In genomic region chr2:151968451-151968850, GRCm38 (mm10) we compare ENCODE assay signal across 11 mouse cellular contexts. TPM values are rescaled to one million over a fixed set of nuclear protein-coding genes. Genes with fewer than 3 reads are reported as not detected.
DNase-seq lines count a peak whose midpoint lies in the region; ATAC-seq and TF ChIP-seq lines count a peak whose summit lies in the region.
"Had no signal": no experiment of that assay in that cellular context is flagged by ENCODE, and none has a peak within 500 bp of the region (broad histone marks: within the 10 kb centered on the region; RNA-seq: fewer than 3 reads in every experiment).

No protein-coding gene starts in this region.

- H3K27me3 ChIP-seq in kidney, adult 2 months (replicated peaks; ENCODE audit: control insufficient read depth, insufficient read depth, low read length) = no peaks in the 10 kb centered on the region
- peaks cover 4% of the 10 kb centered on the region; the same call in 1 of the 2 replicates for H3K27me3 ChIP-seq in kidney, embryonic 14.5 days (ENCODE audit: control insufficient read depth, insufficient read depth, low read length)
- no peaks in the 10 kb centered on the region for H3K27me3 ChIP-seq in forebrain, embryonic 13.5 days
- H3K27me3 ChIP-seq in hindbrain, embryonic 15.5 days = no peaks in the 10 kb centered on the region
- H3K27me3 ChIP-seq in neural tube, embryonic 12.5 days (replicated peaks) = no peaks in the 10 kb centered on the region; the same call in 1 of the 2 replicates

- no peaks in the 10 kb centered on the region for H3K36me3 ChIP-seq in kidney, adult 2 months (ENCODE audit: control insufficient read depth, insufficient read depth, low read length)
- peaks cover 17% of the 10 kb centered on the region; the same call in 1 of the 2 replicates for H3K36me3 ChIP-seq in kidney, embryonic 14.5 days (ENCODE audit: control insufficient read depth, insufficient read depth, low read length)
- peaks cover 27% of the 10 kb centered on the region for H3K36me3 ChIP-seq in forebrain, embryonic 13.5 days (ENCODE audit: poor library complexity, severe bottlenecking)
- no peaks in the 10 kb centered on the region for H3K36me3 ChIP-seq in hindbrain, embryonic 15.5 days
- peaks cover 14% of the 10 kb centered on the region; the same call in 1 of the 2 replicates for H3K36me3 ChIP-seq in neural tube, embryonic 12.5 days

- DNase-seq in kidney, adult 2 months = peak; percentile 72
- DNase-seq in retina, postnatal 1 day = no peak
- DNase-seq in left cerebral cortex, adult 18-20 months (ENCODE audit: low spot score in 2 of 2) = no peak
- DNase-seq: cerebellum, adult 9-11 months had no signal

- peak overlapping the region; percentile 37; the same call in 1 of the 2 replicates for H3K27ac ChIP-seq in kidney, adult 2 months (ENCODE audit: insufficient read depth, low read depth, low read length)
- H3K27ac ChIP-seq in kidney, embryonic 14.5 days (ENCODE audit: low read depth, low read length) = no peak overlapping the region
- peak overlapping the region; percentile 88; the same call in 1 of the 2 replicates for H3K27ac ChIP-seq in forebrain, embryonic 13.5 days
- no peak overlapping the region for H3K27ac ChIP-seq in hindbrain, embryonic 15.5 days (replicated peaks)
- peak overlapping the region; percentile 75; the same call in 1 of the 2 replicates for H3K27ac ChIP-seq in neural tube, embryonic 12.5 days
- H3K27ac ChIP-seq: embryonic facial prominence, embryonic 12.5 days; heart, embryonic 13.5 days; liver, embryonic 15.5 days had no signal

- TF ChIP-seq POLR2A in kidney, adult 2 months (IDR thresholded peaks at IDR 0.05; ENCODE audit: low read depth, low read length) = no peak

- TF ChIP-seq CTCF in kidney, adult 2 months (conservative IDR thresholded peaks at IDR 0.05; ENCODE audit: insufficient read depth, insufficient read length, low read depth, low read length) = no peak

- H3K4me1 ChIP-seq in kidney, adult 2 months (ENCODE audit: control insufficient read depth, insufficient read depth, low read length) = 0 out of 2 replicates have a peak, but pooled peaks cover 6% of the 10 kb centered on the region
- peaks cover 41% of the 10 kb centered on the region for H3K4me1 ChIP-seq in kidney, embryonic 14.5 days (ENCODE audit: control insufficient read depth, insufficient read depth, low read length)
- H3K4me1 ChIP-seq in forebrain, embryonic 13.5 days = peaks cover 88% of the 10 kb centered on the region
- peaks cover 78% of the 10 kb centered on the region for H3K4me1 ChIP-seq in hindbrain, embryonic 15.5 days (replicated peaks)
- H3K4me1 ChIP-seq in neural tube, embryonic 12.5 days = peaks cover 75% of the 10 kb centered on the region

- no peaks in the 10 kb centered on the region for H3K9me3 ChIP-seq in kidney, embryonic 14.5 days (ENCODE audit: control insufficient read depth, low read length)
- H3K9me3 ChIP-seq in forebrain, embryonic 13.5 days (replicated peaks) = no peaks in the 10 kb centered on the region
- H3K9me3 ChIP-seq in hindbrain, embryonic 15.5 days = no peaks in the 10 kb centered on the region
- no peaks in the 10 kb centered on the region for H3K9me3 ChIP-seq in neural tube, embryonic 12.5 days
- H3K9me3 ChIP-seq: embryonic facial prominence, embryonic 12.5 days; heart, embryonic 13.5 days; liver, embryonic 15.5 days had no signal

- no peak for ATAC-seq in kidney, embryonic 14.5 days (ENCODE audit: low FRiP score, low TSS enrichment)
- ATAC-seq in forebrain, embryonic 13.5 days = no peak
- no peak for ATAC-seq in hindbrain, embryonic 15.5 days (ENCODE audit: low FRiP score, low read depth)
- ATAC-seq in neural tube, embryonic 12.5 days (ENCODE audit: low FRiP score, low read depth) = no peak

- no peak overlapping the region for H3K9ac ChIP-seq in kidney, embryonic 14.5 days (ENCODE audit: low read depth, low read length)
- no peak overlapping the region for H3K9ac ChIP-seq in forebrain, embryonic 13.5 days
- no peak overlapping the region for H3K9ac ChIP-seq in hindbrain, embryonic 15.5 days
- H3K9ac ChIP-seq in neural tube, embryonic 12.5 days = peak overlapping the region; percentile 42; the same call in 1 of the 2 replicates
- H3K9ac ChIP-seq: embryonic facial prominence, embryonic 12.5 days; heart, embryonic 13.5 days; liver, embryonic 15.5 days had no signal

- 55% methylated on average over 8 of the region's 8 CpGs for WGBS in kidney, adult 2 months
- 61% methylated on average over 8 of the region's 8 CpGs for WGBS in kidney, embryonic 14.5 days
- 72% methylated on average over 8 of the region's 8 CpGs for WGBS in forebrain, embryonic 13.5 days
- WGBS in hindbrain, embryonic 15.5 days = 67% methylated on average over 8 of the region's 8 CpGs
- WGBS in neural tube, embryonic 12.5 days = 68% methylated on average over 8 of the region's 8 CpGs

- no peak overlapping the region for H3K4me3 ChIP-seq in kidney, adult 2 months (ENCODE audit: insufficient read depth, low read depth, low read length)
- no peak overlapping the region for H3K4me3 ChIP-seq in kidney, embryonic 14.5 days (ENCODE audit: low read length)
- H3K4me3 ChIP-seq in forebrain, embryonic 13.5 days = peak overlapping the region; percentile 48
- H3K4me3 ChIP-seq in hindbrain, embryonic 15.5 days = no peak overlapping the region
- H3K4me3 ChIP-seq in neural tube, embryonic 12.5 days = peak overlapping the region; percentile 21; the same call in 1 of the 2 replicates
- H3K4me3 ChIP-seq: embryonic facial prominence, embryonic 12.5 days; heart, embryonic 13.5 days; liver, embryonic 15.5 days had no signal

- no peak overlapping the region for H3K4me2 ChIP-seq in kidney, embryonic 14.5 days (replicated peaks; ENCODE audit: low read depth, low read length)
- peak overlapping the region; percentile 81 for H3K4me2 ChIP-seq in forebrain, embryonic 13.5 days
- H3K4me2 ChIP-seq in hindbrain, embryonic 15.5 days = peak overlapping the region; percentile 65
- peak overlapping the region; percentile 72 for H3K4me2 ChIP-seq in neural tube, embryonic 12.5 days (replicated peaks)
- H3K4me2 ChIP-seq: heart, embryonic 13.5 days; liver, embryonic 15.5 days had no signal

RNA-seq across cellular contexts. Expression of gene Fam110a, which starts 11.6 kb away (rescaled TPM):
- 14.2 and 16.2 TPM in 2 replicates for polyA plus RNA-seq in kidney, adult 2 months (2012; rRNA removed)
- 19.7 and 29.9 TPM in 2 replicates for polyA plus RNA-seq in kidney, embryonic 14.5 days (2014; fragmentation: Nextera tagmentation; extraction: Ambion mirVana)
- 88.9 and 99.0 TPM in 2 replicates for polyA plus RNA-seq in forebrain, embryonic 13.5 days (2015; fragmentation: Nextera tagmentation; extraction: Ambion mirVana)
- 48.3 and 54.6 TPM in 2 replicates for polyA plus RNA-seq in hindbrain, embryonic 15.5 days (2015; fragmentation: Nextera tagmentation; extraction: Ambion mirVana)
- 91.5 and 94.3 TPM in 2 replicates for polyA plus RNA-seq in neural tube, embryonic 12.5 days (2016; fragmentation: Nextera tagmentation; extraction: Ambion mirVana)
- 1 to 10 TPM; 7.4 to 7.6 TPM for total RNA-seq in left cerebral cortex, adult 18-20 months (2021)

RNA-seq across cellular contexts. Expression of gene Slc52a3, which starts 27.9 kb away (rescaled TPM):
- polyA plus RNA-seq in kidney, adult 2 months (2012; rRNA removed) = 17.4 and 23.6 TPM in 2 replicates
- 3.4 and 6.8 TPM in 2 replicates for polyA plus RNA-seq in kidney, embryonic 14.5 days (2014; fragmentation: Nextera tagmentation; extraction: Ambion mirVana)
- polyA plus RNA-seq in forebrain, embryonic 13.5 days (2015; fragmentation: Nextera tagmentation; extraction: Ambion mirVana) = 0.71 and 0.87 TPM in 2 replicates
- 1.4 and 1.7 TPM in 2 replicates for polyA plus RNA-seq in hindbrain, embryonic 15.5 days (2015; fragmentation: Nextera tagmentation; extraction: Ambion mirVana)
- polyA plus RNA-seq in neural tube, embryonic 12.5 days (2016; fragmentation: Nextera tagmentation; extraction: Ambion mirVana) = 1.1 and 1.3 TPM in 2 replicates
- total RNA-seq in left cerebral cortex, adult 18-20 months (2021) = 1 to 10 TPM; 2.1 to 2.8 TPM

RNA-seq across cellular contexts. Expression of gene Angpt4, which starts 57.4 kb away (rescaled TPM):
- 0.81 and 1.4 TPM in 2 replicates for polyA plus RNA-seq in kidney, adult 2 months (2012; rRNA removed)
- 1.0 and 1.1 TPM in 2 replicates for polyA plus RNA-seq in kidney, embryonic 14.5 days (2014; fragmentation: Nextera tagmentation; extraction: Ambion mirVana)
- not detected in 2 replicates for polyA plus RNA-seq in forebrain, embryonic 13.5 days (2015; fragmentation: Nextera tagmentation; extraction: Ambion mirVana)
- 0.26 and 0.34 TPM in 2 replicates for polyA plus RNA-seq in hindbrain, embryonic 15.5 days (2015; fragmentation: Nextera tagmentation; extraction: Ambion mirVana)
- 0.39 and 0.84 TPM in 2 replicates for polyA plus RNA-seq in neural tube, embryonic 12.5 days (2016; fragmentation: Nextera tagmentation; extraction: Ambion mirVana)
- not detected for total RNA-seq in left cerebral cortex, adult 18-20 months (2021)
- polyA plus RNA-seq: liver, embryonic 15.5 days had no signal

Comparison
In these comparisons a context has a peak if more than half of its experiments do, and no peak if none do; other contexts are left out.
1. H3K27ac ChIP-seq: peak in kidney, adult 2 months (single experiment), forebrain, embryonic 13.5 days (single experiment) and neural tube, embryonic 12.5 days (single experiment); none in kidney, embryonic 14.5 days (single experiment) and hindbrain, embryonic 15.5 days (single experiment).
2. H3K4me3 ChIP-seq: peak in forebrain, embryonic 13.5 days (single experiment) and neural tube, embryonic 12.5 days (single experiment); none in kidney, adult 2 months (single experiment), kidney, embryonic 14.5 days (single experiment) and hindbrain, embryonic 15.5 days (single experiment).